In genomic region chr13:102598181-102598580, GRCm38 (mm10) we compare ENCODE assay signal across 22 mouse cellular contexts.
DNase-seq lines count a peak whose midpoint lies in the region; ATAC-seq and TF ChIP-seq lines count a peak whose summit lies in the region.
"Had no signal": no experiment of that assay in that cellular context is flagged by ENCODE, and none has a peak within 500 bp of the region (broad histone marks: within the 10 kb centered on the region; RNA-seq: fewer than 3 reads in every experiment).

No protein-coding gene starts in this region.

- no peaks in the 10 kb centered on the region for H3K27me3 ChIP-seq in heart, embryonic 13.5 days (replicated peaks)
- H3K27me3 ChIP-seq: embryonic facial prominence, embryonic 13.5 days; forebrain, embryonic 13.5 days; hindbrain, embryonic 15.5 days; Patski had no signal

- no peaks in the 10 kb centered on the region for H3K36me3 ChIP-seq in heart, embryonic 13.5 days
- H3K36me3 ChIP-seq: embryonic facial prominence, embryonic 13.5 days; G1E; hindbrain, embryonic 15.5 days had no signal

- no peak for DNase-seq in heart, adult 18-20 months
- peak; percentile 21 for DNase-seq in CD4-positive, CD25-positive, alpha-beta regulatory T cell, adult 2 months (ENCODE audit: low read depth, low spot score)
- DNase-seq in kidney, adult 18-20 months, result no peak
- no peak for DNase-seq in frontal cortex, postnatal 14 days (ENCODE audit: low spot score in 2 of 2)
- DNase-seq in left cerebral cortex, adult 2 months (ENCODE audit: extremely low spot score in 1 of 2, low spot score in 2 of 2), result no peak
- DNase-seq: adrenal gland, adult 2 months; adrenal gland, postnatal 25 days; cerebellum, adult 18-20 months; cerebellum, adult 9-11 months; cerebellum, postnatal 36 days; forebrain, postnatal 0 days; gastrocnemius, adult 2 months; gastrocnemius, postnatal 25 days; heart, postnatal 36 days had no signal

- H3K4me1 ChIP-seq in heart, embryonic 13.5 days, result peaks cover 59% of the 10 kb centered on the region
- H3K4me1 ChIP-seq: embryonic facial prominence, embryonic 13.5 days; forebrain, embryonic 13.5 days; hindbrain, embryonic 15.5 days had no signal

- no peak for TF ChIP-seq CTCF in left cerebral cortex, adult 2 months (IDR thresholded peaks at IDR 0.05)

- H3K4me2 ChIP-seq in heart, embryonic 13.5 days, result no peak overlapping the region
- H3K4me2 ChIP-seq: embryonic facial prominence, embryonic 13.5 days; forebrain, embryonic 13.5 days; heart, embryonic 11.5 days; hindbrain, embryonic 15.5 days had no signal

- 0 out of 2 replicates have a peak overlapping the region, but pooled peaks have one; percentile 39 for H3K27ac ChIP-seq in heart, embryonic 13.5 days (replicated peaks)
- no peak overlapping the region for H3K27ac ChIP-seq in left cerebral cortex, adult 2 months
- H3K27ac ChIP-seq: embryonic facial prominence, embryonic 13.5 days; forebrain, embryonic 13.5 days; gastrocnemius, adult 2 months; hindbrain, embryonic 15.5 days had no signal

- H3K9me3 ChIP-seq in heart, embryonic 13.5 days, result no peaks in the 10 kb centered on the region
- H3K9me3 ChIP-seq: embryonic facial prominence, embryonic 13.5 days; forebrain, embryonic 13.5 days; G1E; hindbrain, embryonic 15.5 days had no signal

- 65% methylated on average over 5 of the region's 5 CpGs for WGBS in heart, embryonic 13.5 days

- no peak overlapping the region for H3K9ac ChIP-seq in heart, embryonic 13.5 days
- H3K9ac ChIP-seq: embryonic facial prominence, embryonic 13.5 days; forebrain, embryonic 13.5 days; forebrain, postnatal 0 days; hindbrain, embryonic 15.5 days had no signal

- intact Hi-C loops in left cerebral cortex, adult 2 months (cut with DNase I), result no loop called here

- no peak for ATAC-seq in heart, embryonic 13.5 days (ENCODE audit: extremely low read depth, insufficient number of reproducible peaks, low FRiP score, low TSS enrichment)
- ATAC-seq in activated CD4-positive, CD25-positive, alpha-beta regulatory T cell, adult 4 months, result peak; percentile 59
- ATAC-seq: forebrain, embryonic 13.5 days; forebrain, postnatal 0 days; Patski had no signal

- H3K4me3 ChIP-seq in heart, embryonic 13.5 days, result no peak overlapping the region
- H3K4me3 ChIP-seq in left cerebral cortex, adult 2 months, result no peak overlapping the region
- H3K4me3 ChIP-seq: embryonic facial prominence, embryonic 13.5 days; forebrain, embryonic 13.5 days; gastrocnemius, adult 2 months; hindbrain, embryonic 15.5 days had no signal
